Mouse (Mus musculus) bone marrow macrophage, adult 2 months (primary cell): ENCODE measurements around the gene Nod1. TPM values are rescaled to one million over a fixed set of nuclear protein-coding genes. Genes with fewer than 3 reads are reported as not detected.
A peak's percentile ranks its signal among the peaks of the same experiment; 100 is the strongest.

Experiments used
- H3K27ac ChIP-seq: 2 replicates; pipeline ENCODE4 v1.5.1; 2012; ENCODE audit warnings: low read depth, low read length; ENCODE audit not compliant: insufficient read depth
- H3K4me1 ChIP-seq: 2 replicates; pipeline ENCODE4 v1.6.1; 2012; ENCODE audit warnings: low read length; ENCODE audit not compliant: control insufficient read depth, insufficient read depth
- H3K4me3 ChIP-seq: 2 replicates; pipeline ENCODE4 v1.5.1; 2012; ENCODE audit warnings: mild to moderate bottlenecking, low read length, moderate library complexity; ENCODE audit not compliant: insufficient read depth
- CTCF ChIP-seq: IDR thresholded peaks from 2 replicates; pipeline ENCODE4 v1.5.1; 2012; ENCODE audit warnings: low read depth, mild to moderate bottlenecking, low read length, moderate library complexity
- POLR2A ChIP-seq: IDR thresholded peaks from 2 replicates; pipeline ENCODE4 v1.6.1; 2012; ENCODE audit warnings: mild to moderate bottlenecking, low read depth, low read length, borderline replicate concordance
- polyA plus RNA-seq: library from polyadenylated mRNA; stranded (reverse); fragments of >200 nt; gene quantifications from 2 replicates; pipeline ENCODE4 v1.2.4, GENCODE M21; 2012; ENCODE audit not compliant: missing spikeins, insufficient read depth, insufficient read length

Nod1 gene
- polyA plus RNA-seq, 1 experiment: 23.9 TPM

DNA sequence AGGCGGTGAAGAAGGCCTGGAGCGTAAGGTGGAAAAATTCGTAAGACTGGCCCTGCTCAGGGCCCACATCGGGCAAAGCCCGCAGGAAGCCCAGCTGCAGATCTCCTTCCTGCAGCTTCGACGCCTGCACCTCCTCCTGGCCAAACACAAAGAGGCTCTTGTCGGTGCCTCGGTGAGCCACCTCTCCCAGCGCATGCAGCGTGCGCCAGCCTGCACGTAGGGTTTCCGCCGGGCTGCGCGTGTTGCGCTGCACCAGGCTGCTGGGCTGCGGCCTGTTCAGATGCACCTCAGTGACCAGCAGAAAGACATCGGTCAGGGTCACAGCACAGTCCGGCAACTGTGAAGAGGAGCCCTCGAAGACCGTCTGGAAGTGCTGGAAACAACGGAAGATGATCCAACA is 28.7 kb downstream of the Nod1 start:
- TF ChIP-seq CTCF (no peak), POLR2A (no peak)
- no peak overlapping the region for H3K4me3 ChIP-seq
- peaks cover 60% of the 10 kb centered on the region for H3K4me1 ChIP-seq
- no peak overlapping the region for H3K27ac ChIP-seq

DNA sequence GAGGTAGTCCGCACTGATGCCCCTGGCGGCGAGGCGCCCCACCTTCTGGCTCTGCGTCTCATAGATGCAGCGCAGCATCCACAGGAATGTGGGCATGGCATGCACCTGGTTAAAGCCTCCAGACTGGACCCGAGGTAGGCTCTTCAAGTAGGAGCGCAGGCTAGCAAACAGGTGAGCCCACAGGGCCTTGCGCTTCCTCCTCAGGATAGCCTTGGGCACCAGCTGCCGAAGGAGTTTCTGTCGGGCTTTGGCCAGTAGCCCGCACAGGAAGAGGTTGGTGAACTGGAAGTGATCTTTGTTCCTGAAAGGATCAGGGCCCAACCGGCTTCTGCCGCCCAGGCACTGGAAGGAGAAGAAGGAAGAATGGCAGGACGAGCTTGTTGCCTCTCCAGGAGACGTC is 29.1 kb downstream of the Nod1 start:
- Histone ChIP-seq H3K4me1 (peaks cover 59% of the 10 kb centered on the region), H3K4me3 (no peak overlapping the region), H3K27ac (no peak overlapping the region)
- TF ChIP-seq POLR2A: no peak
- no peak for TF ChIP-seq CTCF

DNA sequence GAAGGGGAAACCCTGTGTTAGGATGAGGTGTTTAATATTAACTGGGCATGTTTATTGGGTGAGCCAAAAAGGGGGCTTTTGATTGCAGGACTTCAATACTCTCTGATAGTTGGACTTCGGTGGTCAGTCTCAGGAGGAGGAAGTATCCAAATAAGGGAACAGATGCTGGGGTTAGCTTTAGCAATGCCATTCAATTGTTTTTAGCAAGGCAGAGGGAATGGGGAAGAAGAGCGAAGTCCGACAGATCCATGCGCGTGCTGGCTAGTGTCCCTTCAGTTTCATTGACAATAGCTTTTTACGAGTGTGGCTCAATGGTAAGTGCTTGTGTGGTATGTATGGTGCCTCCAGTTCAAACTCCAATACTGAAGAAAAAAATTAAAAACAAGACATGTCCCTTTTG is 31.3 kb downstream of the Nod1 start:
- TF ChIP-seq CTCF (no peak), POLR2A (no peak)
- Histone ChIP-seq H3K4me1 (peaks cover 43% of the 10 kb centered on the region), H3K27ac (peak overlapping the region; percentile 15), H3K4me3 (no peak overlapping the region)

DNA sequence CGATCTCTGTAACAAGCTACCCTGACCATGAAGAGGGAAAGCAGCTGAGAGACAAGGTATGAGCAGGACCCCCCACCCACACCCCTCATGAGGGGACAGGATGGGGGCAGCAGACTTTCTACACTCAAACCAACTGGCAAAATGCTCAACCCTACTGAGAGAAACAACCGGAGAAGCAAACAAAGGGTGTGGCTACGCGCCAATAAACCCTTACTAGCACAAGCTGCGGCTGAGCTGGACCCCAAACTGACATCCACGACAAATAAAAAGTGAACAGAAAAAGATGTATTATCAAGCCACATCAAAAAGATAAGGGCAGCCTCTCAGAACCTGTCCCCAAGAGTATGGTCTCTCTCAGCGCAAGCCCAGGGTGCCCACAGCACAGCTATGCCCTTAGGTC is 32.3 kb downstream of the Nod1 start:
- TF ChIP-seq POLR2A: no peak
- no peak for TF ChIP-seq CTCF
- Histone ChIP-seq H3K27ac (peak overlapping the region; percentile 61), H3K4me1 (peaks cover 45% of the 10 kb centered on the region), H3K4me3 (no peak overlapping the region)

DNA sequence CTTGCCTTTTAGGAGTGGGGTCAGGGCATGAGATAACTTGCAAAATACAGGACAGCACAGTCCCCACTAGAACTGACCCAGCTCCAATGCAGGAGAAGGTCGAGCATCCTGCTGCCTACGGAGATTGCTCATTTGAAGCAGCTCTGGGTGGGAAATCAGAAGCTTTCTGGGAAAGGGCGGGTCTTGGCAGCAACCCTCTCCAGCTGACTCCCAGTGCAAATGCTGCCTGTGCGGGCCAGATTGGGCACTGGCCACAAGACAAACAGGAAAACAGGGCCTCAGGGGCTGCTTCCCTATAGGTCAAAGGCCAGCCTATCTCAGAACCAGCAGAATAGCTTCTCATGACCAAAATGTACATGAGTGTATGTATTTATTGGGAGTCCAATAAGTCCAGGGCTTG is 32.8 kb downstream of the Nod1 start:
- Histone ChIP-seq H3K4me3 (no peak overlapping the region), H3K4me1 (peaks cover 50% of the 10 kb centered on the region), H3K27ac (peak overlapping the region; percentile 61)
- no peak for TF ChIP-seq CTCF
- TF ChIP-seq POLR2A: no peak

DNA sequence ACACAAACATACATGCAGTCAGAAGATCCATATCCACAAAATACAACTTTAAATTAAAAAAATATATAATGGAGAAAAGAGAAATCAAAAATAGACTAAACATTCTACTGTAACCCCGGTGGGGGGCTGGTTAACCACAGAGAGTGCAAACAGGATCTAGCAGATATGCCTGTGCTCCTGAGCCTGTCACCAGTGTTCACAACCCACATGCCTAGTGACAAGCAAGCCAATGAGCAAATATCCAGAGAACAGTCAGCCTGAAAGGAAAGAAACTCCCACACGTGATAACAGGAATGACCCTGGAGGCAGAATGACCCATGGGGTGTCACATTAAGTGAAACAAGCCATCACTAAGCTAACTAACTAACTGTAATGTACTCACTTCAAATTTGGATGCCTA is 35.9 kb downstream of the Nod1 start:
- H3K4me1 ChIP-seq: peaks cover 56% of the 10 kb centered on the region
- no peak overlapping the region for H3K4me3 ChIP-seq
- TF ChIP-seq CTCF (no peak), POLR2A (no peak)
- H3K27ac ChIP-seq: no peak overlapping the region

DNA sequence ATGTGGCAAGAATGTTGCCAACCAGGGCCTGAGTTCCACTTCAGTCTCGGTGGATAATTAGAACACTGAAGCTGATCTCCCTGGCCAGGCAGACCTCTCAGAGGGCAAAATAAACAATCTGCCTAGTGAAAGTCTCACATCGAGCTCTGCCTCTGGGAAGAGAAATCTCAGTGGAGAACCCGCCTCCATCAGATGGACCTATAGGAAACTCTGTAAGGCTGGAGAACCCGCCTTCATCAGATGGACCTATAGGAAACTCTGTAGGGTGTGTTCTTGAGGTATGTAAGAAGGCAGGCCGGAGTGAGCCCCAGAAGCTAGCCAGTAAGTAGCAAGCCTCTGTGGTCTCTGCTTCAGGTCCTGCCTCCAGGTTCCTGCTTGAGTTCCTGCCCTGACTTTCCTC is 37.5 kb downstream of the Nod1 start:
- TF ChIP-seq CTCF (no peak), POLR2A (no peak)
- Histone ChIP-seq H3K27ac (no peak overlapping the region), H3K4me3 (no peak overlapping the region), H3K4me1 (peaks cover 41% of the 10 kb centered on the region)

DNA sequence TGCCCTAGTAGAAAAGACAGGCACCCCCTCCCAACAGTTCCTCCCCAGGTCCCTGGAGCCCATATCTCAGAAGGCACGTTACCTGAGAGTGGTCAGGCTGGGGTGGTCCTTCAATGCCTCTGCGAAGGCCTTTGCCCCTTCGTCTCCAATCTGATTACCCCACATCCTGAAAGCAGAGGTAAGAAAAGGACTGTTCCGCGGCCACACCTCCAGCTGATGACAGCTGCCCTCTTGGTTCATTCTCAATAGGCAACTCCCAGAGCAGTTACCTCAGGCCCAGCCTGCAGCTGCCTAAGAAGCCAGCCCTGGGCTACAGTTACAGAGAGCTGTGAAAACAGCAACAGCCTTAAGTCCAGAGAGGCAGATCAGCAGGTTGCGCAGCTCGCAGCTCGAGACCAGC is 38.1 kb downstream of the Nod1 start:
- no peak overlapping the region for H3K4me3 ChIP-seq
- peak overlapping the region; percentile 35; the same call in 1 of the 2 replicates for H3K27ac ChIP-seq
- peaks cover 34% of the 10 kb centered on the region for H3K4me1 ChIP-seq
- TF ChIP-seq POLR2A (no peak), CTCF (no peak)

DNA sequence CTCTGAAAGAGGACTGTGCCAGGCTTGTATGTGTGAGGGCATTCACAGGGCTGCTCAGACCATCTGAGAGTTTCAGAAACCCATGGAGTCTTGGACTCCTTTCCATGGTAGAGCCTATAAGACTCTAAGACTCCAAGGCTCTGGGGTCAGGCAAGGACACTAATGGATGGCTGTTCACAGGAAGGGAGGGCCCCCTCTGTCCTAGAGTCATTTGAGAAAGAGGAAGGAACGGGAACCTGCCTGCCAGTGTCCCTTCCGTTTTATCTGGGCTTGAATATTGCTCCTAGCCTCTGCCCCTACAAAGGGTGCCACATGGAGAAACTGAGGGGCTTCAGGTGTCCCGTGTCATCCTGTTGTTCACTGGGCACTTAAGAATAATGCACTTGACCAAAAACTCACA is 38.5 kb downstream of the Nod1 start:
- no peak overlapping the region for H3K4me3 ChIP-seq
- TF ChIP-seq CTCF: no peak
- TF ChIP-seq POLR2A: no peak
- peaks cover 30% of the 10 kb centered on the region for H3K4me1 ChIP-seq
- H3K27ac ChIP-seq: peak overlapping the region; percentile 35

DNA sequence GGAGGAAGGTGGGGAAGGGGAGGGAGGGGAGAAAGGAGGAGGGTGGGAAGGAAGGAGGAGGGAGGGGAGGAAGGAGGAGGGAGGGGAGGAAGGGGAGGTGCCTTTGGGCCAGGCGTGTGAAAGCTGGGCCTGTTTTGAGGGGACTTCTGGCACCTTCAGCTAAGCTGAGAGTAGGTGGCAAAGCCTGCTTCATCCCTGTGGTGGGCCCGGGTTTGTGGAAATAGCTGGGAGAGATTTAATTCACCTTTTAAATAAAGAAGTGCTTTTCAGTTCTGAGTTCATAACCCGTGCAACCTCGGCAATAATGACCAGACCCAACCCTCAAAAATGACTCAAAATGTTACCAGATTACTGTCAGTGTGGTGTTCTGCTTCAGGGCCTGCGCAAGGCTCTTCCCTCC is 39.2 kb downstream of the Nod1 start:
- H3K4me3 ChIP-seq: no peak overlapping the region
- peaks cover 26% of the 10 kb centered on the region for H3K4me1 ChIP-seq
- peak overlapping the region; percentile 35 for H3K27ac ChIP-seq
- TF ChIP-seq POLR2A: no peak
- no peak for TF ChIP-seq CTCF

DNA sequence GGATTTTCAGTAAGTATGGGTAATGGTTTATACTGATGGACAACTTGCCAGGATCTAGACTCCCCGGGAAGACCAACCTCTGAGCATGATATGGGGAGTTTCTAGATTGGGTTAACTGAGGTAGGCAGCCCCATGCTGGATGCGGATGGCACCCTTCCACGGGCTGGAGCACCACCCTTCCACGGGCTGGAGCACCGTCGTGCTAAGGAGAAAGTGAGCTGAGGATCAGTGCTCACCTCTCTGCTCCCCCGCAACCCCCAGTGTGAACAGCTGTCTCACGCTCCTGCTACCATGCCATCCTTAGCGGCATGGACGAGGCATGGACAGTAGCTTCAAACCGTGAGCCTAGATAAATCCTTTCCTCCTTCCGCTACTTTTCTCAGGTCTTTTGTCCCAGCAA is 39.9 kb downstream of the Nod1 start:
- Histone ChIP-seq H3K27ac (no peak overlapping the region), H3K4me1 (peaks cover 23% of the 10 kb centered on the region), H3K4me3 (no peak overlapping the region)
- no peak for TF ChIP-seq POLR2A
- TF ChIP-seq CTCF: no peak
